8 mouse cellular contexts compared by ENCODE assay signal in genomic region chrX:8205551-8205950, GRCm38 (mm10). TPM values are rescaled to one million over a fixed set of nuclear protein-coding genes. Genes with fewer than 3 reads are reported as not detected.
DNase-seq lines count a peak whose midpoint lies in the region; ATAC-seq and TF ChIP-seq lines count a peak whose summit lies in the region.

No protein-coding gene starts in this region.

- H3K9ac ChIP-seq in heart, embryonic 13.5 days: no peak overlapping the region
- H3K9ac ChIP-seq in ES-E14 (ENCODE audit: insufficient read depth, low read depth, low read length, poor library complexity, severe bottlenecking): no peak overlapping the region; the same call in 1 of the 2 replicates
- no peak overlapping the region for H3K9ac ChIP-seq in liver, embryonic 12.5 days

- no peaks in the 10 kb centered on the region for H3K9me3 ChIP-seq in heart, embryonic 13.5 days
- no peaks in the 10 kb centered on the region for H3K9me3 ChIP-seq in ES-E14 (ENCODE audit: control insufficient read depth, insufficient read depth, low read depth, low read length)
- peaks cover 13% of the 10 kb centered on the region; the same call in 1 of the 2 replicates for H3K9me3 ChIP-seq in forebrain, embryonic 10.5 days
- no peaks in the 10 kb centered on the region for H3K9me3 ChIP-seq in liver, embryonic 12.5 days (replicated peaks)

- no peaks in the 10 kb centered on the region for H3K36me3 ChIP-seq in heart, embryonic 13.5 days
- H3K36me3 ChIP-seq in ES-E14 (ENCODE audit: control insufficient read depth, insufficient read depth, low read length, poor library complexity, severe bottlenecking): peaks cover 18% of the 10 kb centered on the region
- H3K36me3 ChIP-seq in forebrain, embryonic 10.5 days (replicated peaks): no peaks in the 10 kb centered on the region
- no peaks in the 10 kb centered on the region for H3K36me3 ChIP-seq in liver, embryonic 12.5 days

- H3K27ac ChIP-seq in heart, embryonic 13.5 days (replicated peaks): no peak overlapping the region
- H3K27ac ChIP-seq in ES-E14 (ENCODE audit: insufficient read depth, low read depth, low read length, poor library complexity, severe bottlenecking): no peak overlapping the region
- H3K27ac ChIP-seq in forebrain, embryonic 10.5 days: no peak overlapping the region
- H3K27ac ChIP-seq in liver, embryonic 12.5 days: no peak overlapping the region

- H3K4me3 ChIP-seq in heart, embryonic 13.5 days: peak overlapping the region; percentile 61
- peak overlapping the region; percentile 68 to 90 for H3K4me3 ChIP-seq in ES-E14 (ENCODE audit: insufficient read depth in 1 of 2, low read depth in 1 of 2, low read length in 2 of 2, poor library complexity in 1 of 2, severe bottlenecking in 1 of 2)
- peak overlapping the region; percentile 59 for H3K4me3 ChIP-seq in forebrain, embryonic 10.5 days
- peak overlapping the region; percentile 50; the same call in 1 of the 2 replicates for H3K4me3 ChIP-seq in liver, embryonic 12.5 days

- no peaks in the 10 kb centered on the region for H3K4me1 ChIP-seq in heart, embryonic 13.5 days
- peaks cover 4 to 8% of the 10 kb centered on the region in 2 experiments for H3K4me1 ChIP-seq in ES-E14 (ENCODE audit: control insufficient read depth in 2 of 2, insufficient read depth in 2 of 2, low read length in 2 of 2, poor library complexity in 1 of 2)
- peaks cover 4% of the 10 kb centered on the region for H3K4me1 ChIP-seq in forebrain, embryonic 10.5 days
- peaks cover 7% of the 10 kb centered on the region; the same call in 1 of the 2 replicates for H3K4me1 ChIP-seq in liver, embryonic 12.5 days

- in situ Hi-C loops in ES-E14 (cut with MboI; ENCODE audit: low sequenced_read_pairs in 2 of 2, unreplicated experiment in 2 of 2): no loop called here

- peaks cover 13% of the 10 kb centered on the region; the same call in 1 of the 2 replicates for H3K27me3 ChIP-seq in heart, embryonic 13.5 days (replicated peaks)
- peaks cover 6% of the 10 kb centered on the region; the same call in 1 of the 2 replicates for H3K27me3 ChIP-seq in forebrain, embryonic 10.5 days (ENCODE audit: poor library complexity, severe bottlenecking)
- H3K27me3 ChIP-seq in liver, embryonic 12.5 days (replicated peaks): peaks cover 33% of the 10 kb centered on the region

- WGBS in heart, embryonic 13.5 days: 37% methylated on average over 7 of the region's 7 CpGs
- WGBS in forebrain, embryonic 10.5 days: 31% methylated on average over 7 of the region's 7 CpGs
- 27% methylated on average over 7 of the region's 7 CpGs for WGBS in liver, embryonic 12.5 days (ENCODE audit: insufficient replicate concordance)

- H3K4me2 ChIP-seq in heart, embryonic 13.5 days: peak overlapping the region; percentile 76
- H3K4me2 ChIP-seq in liver, embryonic 12.5 days: peak overlapping the region; percentile 71

- DNase-seq in heart, adult 11 months: no peak
- no peak for DNase-seq in ES-E14 (ENCODE audit: low read depth, low spot score)
- DNase-seq in forebrain, embryonic 10.5 days (ENCODE audit: extremely low spot score, low spot score): no peak
- no peak for DNase-seq in spleen, postnatal 14 days (ENCODE audit: low spot score in 2 of 2)
- no peak for DNase-seq in adrenal gland, postnatal 10 days
- no peak for DNase-seq in kidney, adult 18-20 months

- no peak for ATAC-seq in heart, embryonic 13.5 days (ENCODE audit: extremely low read depth, insufficient number of reproducible peaks, low FRiP score, low TSS enrichment)
- ATAC-seq in liver, embryonic 12.5 days: no peak

TF ChIP-seq in ES-E14, 5 proteins besides CTCF, POLR2A, EP300 and RAD21:
- TF ChIP-seq HCFC1 (IDR thresholded peaks at IDR 0.05; ENCODE audit: borderline replicate concordance, insufficient read depth, low read length): no peak
- no peak for TF ChIP-seq ZNF384 (IDR thresholded peaks at IDR 0.05; ENCODE audit: low read depth, low read length)
- no peak for TF ChIP-seq CHD2 (IDR thresholded peaks at IDR 0.05; ENCODE audit: low read depth, low read length)
- no peak for TF ChIP-seq ZC3H11A (IDR thresholded peaks at IDR 0.05; ENCODE audit: borderline replicate concordance, low read depth, low read length)
- TF ChIP-seq MAFK (IDR thresholded peaks at IDR 0.05; ENCODE audit: insufficient read depth, low read depth, low read length): no peak

RNA-seq across cellular contexts. Expression of gene Porcn, which starts 0.8 kb away (rescaled TPM):
- polyA plus RNA-seq in heart, embryonic 13.5 days (2015; fragmentation: Nextera tagmentation; extraction: Ambion mirVana): 3.7 and 3.9 TPM in 2 replicates
- total RNA-seq in ES-E14 (2012; rRNA removed): 59.0 and 96.5 TPM in 2 replicates
- 12.1 and 12.8 TPM in 2 replicates for polyA plus RNA-seq in forebrain, embryonic 10.5 days (2016; fragmentation: Nextera tagmentation; extraction: Ambion mirVana)
- polyA plus RNA-seq in liver, embryonic 12.5 days (2016; fragmentation: Nextera tagmentation; extraction: Ambion mirVana): 1.2 and 1.4 TPM in 2 replicates
- 1 to 10 TPM; 5.4 to 7.8 TPM for total RNA-seq in adrenal gland, postnatal 10 days (2021)

RNA-seq across cellular contexts. Expression of gene Ebp, which starts 12.2 kb away (rescaled TPM):
- 26.2 and 29.2 TPM in 2 replicates for polyA plus RNA-seq in heart, embryonic 13.5 days (2015; fragmentation: Nextera tagmentation; extraction: Ambion mirVana)
- 85.5 and 85.8 TPM in 2 replicates for total RNA-seq in ES-E14 (2012; rRNA removed)
- polyA plus RNA-seq in forebrain, embryonic 10.5 days (2016; fragmentation: Nextera tagmentation; extraction: Ambion mirVana): 27.7 and 30.9 TPM in 2 replicates
- 58.3 and 59.8 TPM in 2 replicates for polyA plus RNA-seq in liver, embryonic 12.5 days (2016; fragmentation: Nextera tagmentation; extraction: Ambion mirVana)
- 10 to 100 TPM; 41.5 to 53.1 TPM for total RNA-seq in adrenal gland, postnatal 10 days (2021)

RNA-seq across cellular contexts. Expression of gene Tbc1d25, which starts 29.6 kb away (rescaled TPM):
- 9.0 and 10.4 TPM in 2 replicates for polyA plus RNA-seq in heart, embryonic 13.5 days (2015; fragmentation: Nextera tagmentation; extraction: Ambion mirVana)
- 10.5 and 13.7 TPM in 2 replicates for total RNA-seq in ES-E14 (2012; rRNA removed)
- 9.8 and 10.4 TPM in 2 replicates for polyA plus RNA-seq in forebrain, embryonic 10.5 days (2016; fragmentation: Nextera tagmentation; extraction: Ambion mirVana)
- polyA plus RNA-seq in liver, embryonic 12.5 days (2016; fragmentation: Nextera tagmentation; extraction: Ambion mirVana): 6.7 and 7.0 TPM in 2 replicates
- total RNA-seq in adrenal gland, postnatal 10 days (2021): 1 to 10 TPM; 7.3 to 8.0 TPM

RNA-seq across cellular contexts. Expression of gene Ftsj1, which starts 46.7 kb away (rescaled TPM):
- polyA plus RNA-seq in heart, embryonic 13.5 days (2015; fragmentation: Nextera tagmentation; extraction: Ambion mirVana): 23.8 and 27.5 TPM in 2 replicates
- 19.3 and 20.9 TPM in 2 replicates for total RNA-seq in ES-E14 (2012; rRNA removed)
- polyA plus RNA-seq in forebrain, embryonic 10.5 days (2016; fragmentation: Nextera tagmentation; extraction: Ambion mirVana): 47.9 and 48.9 TPM in 2 replicates
- polyA plus RNA-seq in liver, embryonic 12.5 days (2016; fragmentation: Nextera tagmentation; extraction: Ambion mirVana): 42.2 and 42.6 TPM in 2 replicates
- 10 to 100 TPM; 18.3 to 22.3 TPM for total RNA-seq in adrenal gland, postnatal 10 days (2021)

RNA-seq across cellular contexts. Expression of gene Rbm3, which starts 59.9 kb away (rescaled TPM):
- polyA plus RNA-seq in heart, embryonic 13.5 days (2015; fragmentation: Nextera tagmentation; extraction: Ambion mirVana): 323 and 335 TPM in 2 replicates
- total RNA-seq in ES-E14 (2012; rRNA removed): 312 and 423 TPM in 2 replicates
- polyA plus RNA-seq in forebrain, embryonic 10.5 days (2016; fragmentation: Nextera tagmentation; extraction: Ambion mirVana): 465 and 505 TPM in 2 replicates
- 351 and 363 TPM in 2 replicates for polyA plus RNA-seq in liver, embryonic 12.5 days (2016; fragmentation: Nextera tagmentation; extraction: Ambion mirVana)
- 100 to 1,000 TPM; 312 to 347 TPM for total RNA-seq in adrenal gland, postnatal 10 days (2021)
